Mouse (Mus musculus) MEL (cell line): Measurements from ENCODE around the gene Slc44a5. TPM values are rescaled to one million over a fixed set of nuclear protein-coding genes. Genes with fewer than 3 reads are reported as not detected.

Experiments
- DNase-seq: peaks from one replicate; pipeline ENCODE4 v3.0.0; 2011; ENCODE audit warnings: low read depth, low spot score
- H3K27ac ChIP-seq: 2 replicates; pipeline ENCODE4 v1.5.1; 2012; ENCODE audit warnings: low read depth, mild to moderate bottlenecking, control low read depth, low read length, moderate library complexity; ENCODE audit not compliant: control insufficient read depth
- H3K27me3 ChIP-seq, 2 experiments: fragments of 150-350 bp in 1 of 2; sonication (generic) in 1 of 2; 2 replicates each; pipeline ENCODE4 v1.6.1; 2012; ENCODE audit warnings: low read length in 2 of 2, mild to moderate bottlenecking in 2 of 2, improper control_type of control experiment in 1 of 2, moderate library complexity in 1 of 2; ENCODE audit not compliant: insufficient read depth in 2 of 2, control insufficient read depth in 1 of 2
- H3K36me3 ChIP-seq, 2 experiments: 2 replicates each; pipeline ENCODE4 v1.6.1; 2012 to 2014; ENCODE audit warnings: low read length in 2 of 2, improper control_type of control experiment in 1 of 2, inconsistent platforms in 1 of 2, mild to moderate bottlenecking in 1 of 2; ENCODE audit not compliant: insufficient read depth in 2 of 2, control insufficient read depth in 1 of 2
- H3K4me1 ChIP-seq, 2 experiments: fragments of 150-350 bp in 1 of 2; sonication (generic) in 1 of 2; 2 replicates each; pipeline ENCODE4 v1.6.1; 2012; ENCODE audit warnings: low read length in 2 of 2, improper control_type of control experiment in 1 of 2, mild to moderate bottlenecking in 1 of 2; ENCODE audit not compliant: insufficient read depth in 2 of 2, control insufficient read depth in 1 of 2
- H3K4me3 ChIP-seq, 2 experiments: fragments of 150-350 bp in 1 of 2; sonication (generic) in 1 of 2; 2 replicates each; pipeline ENCODE4 v1.5.1; 2012; ENCODE audit warnings: low read depth in 2 of 2, low read length in 2 of 2, mild to moderate bottlenecking in 2 of 2, moderate library complexity in 2 of 2, control low read depth in 1 of 2, improper control_type of control experiment in 1 of 2; ENCODE audit not compliant: control insufficient read depth in 1 of 2, insufficient read depth in 1 of 2
- H3K79me2 ChIP-seq: 2 replicates; pipeline ENCODE4 v1.6.1; 2012; ENCODE audit warnings: mild to moderate bottlenecking, low read length, moderate library complexity; ENCODE audit not compliant: control insufficient read depth, poor library complexity, insufficient read depth
- H3K9ac ChIP-seq: 2 replicates; pipeline ENCODE4 v1.6.1; 2012; ENCODE audit warnings: low read depth, mild to moderate bottlenecking, control low read depth, low read length, moderate library complexity; ENCODE audit not compliant: control insufficient read depth, poor library complexity, severe bottlenecking
- H3K9me3 ChIP-seq: fragments of 150-350 bp; sonication (generic); replicated peaks from 2 replicates; pipeline ENCODE4 v1.6.1; 2012; ENCODE audit warnings: mild to moderate bottlenecking, low read length, improper control_type of control experiment, moderate library complexity; ENCODE audit not compliant: insufficient read depth
- BHLHE40 ChIP-seq: IDR thresholded peaks from 2 replicates; pipeline ENCODE4 v1.6.1; 2012; ENCODE audit warnings: low read depth, mild to moderate bottlenecking, inconsistent platforms, low read length, improper control_type of control experiment, borderline replicate concordance
- CHD1 ChIP-seq: IDR thresholded peaks from 2 replicates; pipeline ENCODE4 v1.6.1; 2012; ENCODE audit warnings: low read depth, mild to moderate bottlenecking, inconsistent platforms, low read length, improper control_type of control experiment
- CHD2 ChIP-seq: IDR thresholded peaks from 2 replicates; pipeline ENCODE4 v1.6.1; 2011; ENCODE audit warnings: low read length, improper control_type of control experiment
- ELF1 ChIP-seq: IDR thresholded peaks from 2 replicates; pipeline ENCODE4 v1.6.1; 2014; ENCODE audit warnings: low read depth, mild to moderate bottlenecking, inconsistent platforms, low read length, improper control_type of control experiment, moderate library complexity
- GATA1 ChIP-seq: IDR thresholded peaks from 2 replicates; pipeline ENCODE4 v1.6.1; 2011; ENCODE audit warnings: low read depth, low read length, improper control_type of control experiment
- HCFC1 ChIP-seq: IDR thresholded peaks from 2 replicates; pipeline ENCODE4 v1.6.1; 2012; ENCODE audit warnings: low read depth, mild to moderate bottlenecking, inconsistent platforms, low read length, improper control_type of control experiment, moderate library complexity
- KAT2A ChIP-seq: conservative IDR thresholded peaks from 2 replicates; pipeline ENCODE4 v1.6.1; 2012; ENCODE audit warnings: low read depth, low read length, improper control_type of control experiment, inconsistent platforms
- MAX ChIP-seq: IDR thresholded peaks from 2 replicates; pipeline ENCODE4 v1.6.1; 2011; ENCODE audit warnings: low read length, improper control_type of control experiment
- MAZ ChIP-seq: IDR thresholded peaks from 2 replicates; pipeline ENCODE4 v1.6.1; 2012; ENCODE audit warnings: low read depth, mild to moderate bottlenecking, inconsistent platforms, low read length, improper control_type of control experiment
- MXI1 ChIP-seq: IDR thresholded peaks from 2 replicates; pipeline ENCODE4 v1.6.1; 2011; ENCODE audit warnings: mild to moderate bottlenecking, low read depth, low read length, improper control_type of control experiment
- MYB ChIP-seq: IDR thresholded peaks from 2 replicates; pipeline ENCODE4 v1.6.1; 2011; ENCODE audit warnings: mild to moderate bottlenecking, low read depth, low read length, improper control_type of control experiment
- MYC ChIP-seq: IDR thresholded peaks from 2 replicates; pipeline ENCODE4 v1.6.1; 2011; ENCODE audit warnings: low read depth, mild to moderate bottlenecking, low read length, improper control_type of control experiment, moderate library complexity
- NELFE ChIP-seq: IDR thresholded peaks from 2 replicates; pipeline ENCODE4 v1.6.1; 2011; ENCODE audit warnings: low read depth, low read length, improper control_type of control experiment
- NRF1 ChIP-seq: IDR thresholded peaks from 2 replicates; pipeline ENCODE4 v1.6.1; 2014; ENCODE audit warnings: low read depth, mild to moderate bottlenecking, inconsistent platforms, low read length, improper control_type of control experiment, moderate library complexity; ENCODE audit not compliant: poor library complexity, insufficient read depth, severe bottlenecking
- POLR2AphosphoS2 ChIP-seq: IDR thresholded peaks from 2 replicates; pipeline ENCODE4 v1.6.1; 2011; ENCODE audit warnings: low read length, improper control_type of control experiment
- RAD21 ChIP-seq: IDR thresholded peaks from 2 replicates; pipeline ENCODE4 v1.6.1; 2011; ENCODE audit warnings: mild to moderate bottlenecking, low read depth, low read length, improper control_type of control experiment
- RCOR1 ChIP-seq: IDR thresholded peaks from 2 replicates; pipeline ENCODE4 v1.6.1; 2012; ENCODE audit warnings: low read depth, mild to moderate bottlenecking, inconsistent platforms, low read length, improper control_type of control experiment
- SIN3A ChIP-seq: IDR thresholded peaks from 2 replicates; pipeline ENCODE4 v1.6.1; 2012; ENCODE audit warnings: low read length, improper control_type of control experiment, inconsistent platforms
- SMC3 ChIP-seq: IDR thresholded peaks from 2 replicates; pipeline ENCODE4 v1.6.1; 2011; ENCODE audit warnings: low read depth, low read length, improper control_type of control experiment
- TAL1 ChIP-seq: IDR thresholded peaks from 2 replicates; pipeline ENCODE4 v1.6.1; 2012; ENCODE audit warnings: mild to moderate bottlenecking, inconsistent platforms, low read length, moderate library complexity, mixed read lengths
- TBP ChIP-seq: IDR thresholded peaks from 2 replicates; pipeline ENCODE4 v1.8.0; 2011; ENCODE audit warnings: low read depth, low read length, improper control_type of control experiment
- TCF12 ChIP-seq: IDR thresholded peaks from 2 replicates; pipeline ENCODE4 v1.6.1; 2014; ENCODE audit warnings: low read depth, mild to moderate bottlenecking, inconsistent platforms, low read length, improper control_type of control experiment, moderate library complexity
- UBTF ChIP-seq: IDR thresholded peaks from 2 replicates; pipeline ENCODE4 v1.6.1; 2012; ENCODE audit warnings: low read depth, mild to moderate bottlenecking, inconsistent platforms, low read length, improper control_type of control experiment, moderate library complexity, borderline replicate concordance; ENCODE audit not compliant: insufficient read depth
- USF1 ChIP-seq: IDR thresholded peaks from 2 replicates; pipeline ENCODE4 v1.6.1; 2014; ENCODE audit warnings: low read depth, mild to moderate bottlenecking, inconsistent platforms, low read length, improper control_type of control experiment, moderate library complexity
- ZNF384 ChIP-seq: IDR thresholded peaks from 2 replicates; pipeline ENCODE4 v1.6.1; 2012; ENCODE audit warnings: low read depth, mild to moderate bottlenecking, inconsistent platforms, low read length, improper control_type of control experiment
- polyA plus RNA-seq, 2 experiments: library from polyadenylated mRNA; stranded (reverse) in 1 of 2; unstranded in 1 of 2; fragments of >175 nt in 1 of 2; fragments of >200 nt in 1 of 2; gene quantifications; 2 replicates each; pipeline versions ENCODE4 v1.2.1 to v1.2.4; 2012; ENCODE audit warnings: low replicate concordance in 2 of 2, low read depth in 1 of 2; ENCODE audit not compliant: insufficient read length in 2 of 2, insufficient read depth in 1 of 2, missing spikeins in 1 of 2
- total RNA-seq: library from RNA; depleted of rRNA; stranded (reverse); fragments of 300-350 nt; gene quantifications from 2 replicates; pipeline ENCODE4 v1.2.3, GENCODE M21; 2012

Slc44a5 gene
- total and polyA plus RNA-seq, 3 experiments: not detected

DNA sequence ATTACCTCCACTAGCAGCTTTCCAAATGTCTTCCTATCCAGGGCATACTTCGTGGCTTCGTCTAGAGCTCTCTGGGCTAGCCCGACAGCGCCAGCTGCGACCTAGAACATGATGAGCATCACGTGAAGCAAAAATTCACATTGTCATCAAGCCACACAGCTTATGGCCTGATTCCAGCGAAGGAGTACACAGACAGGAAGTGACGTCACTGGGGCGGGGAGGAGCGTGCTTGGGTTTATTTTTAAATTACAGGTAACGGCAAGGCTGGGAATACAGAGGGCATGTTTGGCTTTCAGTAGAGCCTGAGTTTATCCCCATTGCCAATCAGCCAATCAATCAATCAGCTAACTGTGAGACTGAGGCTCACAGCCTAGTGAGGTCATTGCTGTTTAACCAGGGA lies 43.7 kb upstream of the Slc44a5 start:
- no peak overlapping the region for H3K27ac ChIP-seq
- H3K4me1 ChIP-seq: no peaks in the 10 kb centered on the region
- DNase-seq: no peak
- H3K9ac ChIP-seq: no peak overlapping the region
- H3K79me2 ChIP-seq: no peaks in the 10 kb centered on the region
- H3K4me3 ChIP-seq: no peak overlapping the region
- peaks cover 0 to 25% of the 10 kb centered on the region in 2 experiments; a peak in 2 of 4 replicates for H3K36me3 ChIP-seq
- H3K9me3 ChIP-seq: no peaks in the 10 kb centered on the region
- H3K27me3 ChIP-seq: no peaks in the 10 kb centered on the region
- no peak for TF ChIP-seq TBP
- TF ChIP-seq RCOR1: no peak
- TF ChIP-seq CHD2: no peak
- TF ChIP-seq MYB: no peak
- TF ChIP-seq ELF1: no peak
- no peak for TF ChIP-seq POLR2AphosphoS2

DNA sequence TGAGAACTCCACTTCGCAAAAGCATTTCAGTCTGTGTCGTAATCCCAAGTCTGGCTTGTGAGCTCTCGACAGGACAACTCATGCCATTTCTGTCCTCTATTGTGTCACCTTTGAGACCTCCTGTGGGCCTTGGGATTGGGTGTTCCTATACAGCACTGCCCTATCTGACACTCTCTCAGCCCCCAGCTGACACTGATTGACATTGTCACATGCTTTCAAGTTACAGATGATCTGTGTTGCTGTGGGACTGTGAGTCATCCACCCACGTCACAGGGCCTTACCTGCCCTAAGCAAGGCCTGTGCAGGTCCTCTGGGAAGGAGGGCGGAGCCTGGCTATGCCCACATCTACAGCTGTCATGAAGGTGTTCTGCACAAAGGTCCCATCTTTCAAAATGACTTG lies 40.8 kb upstream of the Slc44a5 start:
- Histone ChIP-seq H3K27me3 (no peaks in the 10 kb centered on the region), H3K79me2 (no peaks in the 10 kb centered on the region), H3K9me3 (no peaks in the 10 kb centered on the region), H3K4me1 (no peaks in the 10 kb centered on the region), H3K9ac (no peak overlapping the region), H3K36me3 (peaks cover 0 to 25% of the 10 kb centered on the region in 2 experiments; a peak in 2 of 4 replicates), H3K27ac (no peak overlapping the region), H3K4me3 (no peak overlapping the region)
- no peak for TF ChIP-seq SMC3
- TF ChIP-seq UBTF: no peak
- no peak for TF ChIP-seq BHLHE40
- no peak for TF ChIP-seq MYC
- no peak for TF ChIP-seq TAL1
- TF ChIP-seq HCFC1: no peak
- TF ChIP-seq MYB: no peak
- no peak for TF ChIP-seq USF1
- TF ChIP-seq MXI1: no peak
- no peak for DNase-seq

DNA sequence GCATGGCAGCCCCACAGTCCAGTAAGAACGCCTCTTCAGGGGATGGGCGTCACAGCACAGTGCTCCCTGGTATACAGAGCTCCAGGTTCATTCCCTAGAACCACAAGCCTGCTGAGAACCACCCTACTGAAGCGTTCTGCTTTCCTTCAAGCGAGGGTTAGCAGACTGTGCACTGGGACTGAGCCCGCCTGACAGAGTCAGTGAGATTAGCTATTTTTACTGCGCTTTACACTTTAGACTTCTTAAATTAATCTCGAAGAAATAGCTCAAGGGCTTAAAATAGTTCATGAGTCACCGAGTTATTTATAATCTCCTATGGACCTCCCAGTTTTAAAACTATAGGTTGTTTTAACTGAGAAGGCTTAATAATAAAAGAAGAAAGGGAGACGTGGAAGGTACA lies 37.4 kb upstream of the Slc44a5 start:
- TF ChIP-seq ELF1: no peak
- TF ChIP-seq MAX: no peak
- TF ChIP-seq NELFE: no peak
- no peak for TF ChIP-seq POLR2AphosphoS2
- TF ChIP-seq MAZ: no peak
- TF ChIP-seq HCFC1: no peak
- no peak for TF ChIP-seq NRF1
- TF ChIP-seq RAD21: no peak
- TF ChIP-seq SIN3A: no peak
- TF ChIP-seq TCF12: no peak
- no peak for TF ChIP-seq KAT2A
- TF ChIP-seq UBTF: no peak
- TF ChIP-seq CHD1: no peak
- no peak for TF ChIP-seq ZNF384
- TF ChIP-seq BHLHE40: no peak
- TF ChIP-seq GATA1: no peak
- TF ChIP-seq CHD2: no peak
- no peaks in the 10 kb centered on the region for H3K79me2 ChIP-seq
- H3K36me3 ChIP-seq: peaks cover 0 to 17% of the 10 kb centered on the region in 2 experiments; a peak in 2 of 4 replicates

More for the DNA sequence above, 37.4 kb upstream of the Slc44a5 start:
- no peaks in the 10 kb centered on the region for H3K4me1 ChIP-seq
- H3K27me3 ChIP-seq: no peaks in the 10 kb centered on the region
- no peak overlapping the region for H3K27ac ChIP-seq
- DNase-seq: no peak
- no peaks in the 10 kb centered on the region for H3K9me3 ChIP-seq
- no peak overlapping the region for H3K9ac ChIP-seq
- no peak overlapping the region for H3K4me3 ChIP-seq
